Mouse (Mus musculus) erythroid progenitor cell, adult 5-6 weeks (primary cell): ENCODE results near the gene Gm43638. TPM values are rescaled to one million over a fixed set of nuclear protein-coding genes. Genes with fewer than 3 reads are reported as not detected.

Experiments
- total RNA-seq, 2 experiments: library from RNA; stranded (forward) in 1 of 2; stranded (reverse) in 1 of 2; fragments of 150-400 nt in 1 of 2; fragments of 186-747, 209-891 nt in 1 of 2; gene quantifications; 2 replicates each; pipeline versions ENCODE4 v1.2.3 to v1.2.4; 2015 to 2017; ENCODE audit warnings: low replicate concordance in 2 of 2

Gm43638 gene
- total RNA-seq, 2 experiments from 2014 or later = not detected

Other genes starting within 250 kb of the Gm43638 start
- not detected in 2 replicates for gene Ugt2b37, start 232.0 kb downstream of the Gm43638 start, total RNA-seq (2015; ENCODE audit: low replicate concordance)
- gene Ugt2b37, start 232.0 kb downstream of the Gm43638 start, total RNA-seq (2017; ENCODE audit: low replicate concordance) = not detected in 2 replicates
- not detected in 2 replicates for gene Ugt2a3, start 149.6 kb downstream of the Gm43638 start, total RNA-seq (2015; ENCODE audit: low replicate concordance)
- gene Ugt2a3, start 149.6 kb downstream of the Gm43638 start, total RNA-seq (2017; ENCODE audit: low replicate concordance) = not detected in 2 replicates
- not detected in 2 replicates for gene Ugt2b38, start 62.6 kb downstream of the Gm43638 start, total RNA-seq (2015; ENCODE audit: low replicate concordance)
- not detected in 2 replicates for gene Ugt2b38, start 62.6 kb downstream of the Gm43638 start, total RNA-seq (2017; ENCODE audit: low replicate concordance)
- not detected in 2 replicates for gene Ugt2a2, start 4.5 kb downstream of the Gm43638 start, total RNA-seq (2015; ENCODE audit: low replicate concordance)
- not detected in 2 replicates for gene Ugt2a2, start 4.5 kb downstream of the Gm43638 start, total RNA-seq (2017; ENCODE audit: low replicate concordance)
- not detected in 2 replicates for gene Ugt2a1, start 4.1 kb upstream of the Gm43638 start, total RNA-seq (2015; ENCODE audit: low replicate concordance)
- gene Ugt2a1, start 4.1 kb upstream of the Gm43638 start, total RNA-seq (2017; ENCODE audit: low replicate concordance) = not detected in 2 replicates
- gene Sult1b1, start 51.4 kb upstream of the Gm43638 start, total RNA-seq (2015; ENCODE audit: low replicate concordance) = not detected in 2 replicates
- not detected in 2 replicates for gene Sult1b1, start 51.4 kb upstream of the Gm43638 start, total RNA-seq (2017; ENCODE audit: low replicate concordance)
- gene Sult1d1, start 82.2 kb upstream of the Gm43638 start, total RNA-seq (2015; ENCODE audit: low replicate concordance) = not detected in 2 replicates
- gene Sult1d1, start 82.2 kb upstream of the Gm43638 start, total RNA-seq (2017; ENCODE audit: low replicate concordance) = not detected in 2 replicates
- gene Sult1e1, start 104.8 kb upstream of the Gm43638 start, total RNA-seq (2015; ENCODE audit: low replicate concordance) = not detected in 2 replicates
- not detected in 2 replicates for gene Sult1e1, start 104.8 kb upstream of the Gm43638 start, total RNA-seq (2017; ENCODE audit: low replicate concordance)
- gene Csn1s1, start 179.4 kb upstream of the Gm43638 start, total RNA-seq (2015; ENCODE audit: low replicate concordance) = not detected in 2 replicates
- gene Csn1s1, start 179.4 kb upstream of the Gm43638 start, total RNA-seq (2017; ENCODE audit: low replicate concordance) = not detected in 2 replicates
- not detected in 2 replicates for gene Csn2, start 212.8 kb upstream of the Gm43638 start, total RNA-seq (2015; ENCODE audit: low replicate concordance)
- not detected in 2 replicates for gene Csn2, start 212.8 kb upstream of the Gm43638 start, total RNA-seq (2017; ENCODE audit: low replicate concordance)